Mouse (Mus musculus) bone marrow macrophage, adult 2 months (primary cell): ENCODE results near the gene Adamtsl4.
"Not testable (repeated sequence)": the region's sequence is repeated elsewhere in the genome, so short reads cannot be mapped to it uniquely, and the experiment has no call there.

Source experiments
- CTCF ChIP-seq: IDR thresholded peaks from 2 replicates; pipeline ENCODE4 v1.5.1; 2012; ENCODE audit warnings: low read depth, mild to moderate bottlenecking, low read length, moderate library complexity
- POLR2A ChIP-seq: IDR thresholded peaks from 2 replicates; pipeline ENCODE4 v1.6.1; 2012; ENCODE audit warnings: mild to moderate bottlenecking, low read depth, low read length, borderline replicate concordance

DNA sequence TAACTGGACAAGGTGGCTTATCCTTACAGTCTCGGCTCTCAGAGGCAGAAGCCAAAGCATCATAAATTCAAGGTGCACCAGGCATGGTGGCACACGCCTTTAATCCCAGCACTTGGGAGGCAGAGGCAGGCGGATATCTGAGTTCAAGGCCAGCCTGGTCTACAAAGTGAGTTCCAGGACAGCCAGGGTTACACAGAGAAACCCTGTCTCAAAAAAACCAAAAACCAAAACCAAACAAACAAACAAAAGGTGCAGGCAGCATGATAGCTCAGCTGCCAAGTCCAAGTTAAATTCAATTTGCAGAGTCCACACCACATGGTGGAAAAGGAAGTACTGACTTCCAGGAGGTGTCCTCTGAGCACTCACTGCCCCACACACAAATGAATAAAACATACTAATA lies 33.3 kb downstream of the Adamtsl4 start:
- TF ChIP-seq POLR2A, CTCF: not testable (repeated sequence)
